Mouse (Mus musculus): ENCODE data around the gene Tnfrsf4. TPM values are rescaled to one million over a fixed set of nuclear protein-coding genes. Genes with fewer than 3 reads are reported as not detected.

Tnfrsf4 gene
- polyA plus RNA-seq, 1 experiment: 12.4 TPM

GRCm38 (mm10) chr4:156050391-156050980 is 36.8 kb downstream of the Tnfrsf4 start:
- H3K4me1 ChIP-seq (ENCODE audit: control insufficient read depth, insufficient read depth, low read length): no peaks in the 10 kb centered on the region
- WGBS: 64% methylated on average over 6 of the region's 6 CpGs
- H3K4me3 ChIP-seq (replicated peaks; ENCODE audit: control insufficient read depth, low read depth, low read length): no peak overlapping the region
- no peak overlapping the region for H3K27ac ChIP-seq (ENCODE audit: control insufficient read depth, insufficient read depth, low read depth, low read length, poor library complexity)
- no peak for TF ChIP-seq POLR2A (IDR thresholded peaks at IDR 0.05; ENCODE audit: borderline replicate concordance, control insufficient read depth, low read depth, low read length)
- no peak for TF ChIP-seq CTCF (IDR thresholded peaks at IDR 0.05; ENCODE audit: control insufficient read depth, insufficient read depth, low read length)

- 85% methylated on average over 4 of the region's 4 CpGs for WGBS
- TF ChIP-seq POLR2A (IDR thresholded peaks at IDR 0.05; ENCODE audit: borderline replicate concordance, control insufficient read depth, low read depth, low read length): no peak
- no peak for TF ChIP-seq CTCF (IDR thresholded peaks at IDR 0.05; ENCODE audit: control insufficient read depth, insufficient read depth, low read length)
- H3K27ac ChIP-seq (ENCODE audit: control insufficient read depth, insufficient read depth, low read depth, low read length, poor library complexity): no peak overlapping the region
- no peaks in the 10 kb centered on the region for H3K4me1 ChIP-seq (ENCODE audit: control insufficient read depth, insufficient read depth, low read length)
- H3K4me3 ChIP-seq (replicated peaks; ENCODE audit: control insufficient read depth, low read depth, low read length): no peak overlapping the region
Observed at GRCm38 (mm10) chr4:156053113-156053512, 39.5 kb downstream of the Tnfrsf4 start.

GRCm38 (mm10) chr4:156054130-156054529 is 40.5 kb downstream of the Tnfrsf4 start:
- no peak overlapping the region for H3K27ac ChIP-seq (ENCODE audit: control insufficient read depth, insufficient read depth, low read depth, low read length, poor library complexity)
- no peaks in the 10 kb centered on the region for H3K4me1 ChIP-seq (ENCODE audit: control insufficient read depth, insufficient read depth, low read length)
- H3K4me3 ChIP-seq (replicated peaks; ENCODE audit: control insufficient read depth, low read depth, low read length): no peak overlapping the region
- 79% methylated on average over 4 of the region's 4 CpGs for whole genome bisulfite sequencing
- TF ChIP-seq POLR2A (IDR thresholded peaks at IDR 0.05; ENCODE audit: borderline replicate concordance, control insufficient read depth, low read depth, low read length): no peak
- no peak for TF ChIP-seq CTCF (IDR thresholded peaks at IDR 0.05; ENCODE audit: control insufficient read depth, insufficient read depth, low read length)

- Histone ChIP-seq H3K27ac (ENCODE audit: control insufficient read depth, insufficient read depth, low read depth, low read length, poor library complexity) (no peak overlapping the region), H3K4me3 (replicated peaks; ENCODE audit: control insufficient read depth, low read depth, low read length) (no peak overlapping the region), H3K4me1 (ENCODE audit: control insufficient read depth, insufficient read depth, low read length) (no peaks in the 10 kb centered on the region)
- TF ChIP-seq CTCF (IDR thresholded peaks at IDR 0.05; ENCODE audit: control insufficient read depth, insufficient read depth, low read length) (no peak), POLR2A (IDR thresholded peaks at IDR 0.05; ENCODE audit: borderline replicate concordance, control insufficient read depth, low read depth, low read length) (no peak)
- WGBS: 89% methylated on average over 6 of the region's 6 CpGs
Observed at GRCm38 (mm10) chr4:156054606-156055005, 41.0 kb downstream of the Tnfrsf4 start.

- Histone ChIP-seq H3K4me1 (ENCODE audit: control insufficient read depth, insufficient read depth, low read length) (no peaks in the 10 kb centered on the region), H3K27ac (ENCODE audit: control insufficient read depth, insufficient read depth, low read depth, low read length, poor library complexity) (no peak overlapping the region), H3K4me3 (replicated peaks; ENCODE audit: control insufficient read depth, low read depth, low read length) (no peak overlapping the region)
- no peak for TF ChIP-seq POLR2A (IDR thresholded peaks at IDR 0.05; ENCODE audit: borderline replicate concordance, control insufficient read depth, low read depth, low read length)
- no peak for TF ChIP-seq CTCF (IDR thresholded peaks at IDR 0.05; ENCODE audit: control insufficient read depth, insufficient read depth, low read length)
- 85% methylated on average over 5 of the region's 5 CpGs for WGBS
Observed at GRCm38 (mm10) chr4:156055173-156055572, 41.5 kb downstream of the Tnfrsf4 start.

- Histone ChIP-seq H3K4me1 (ENCODE audit: control insufficient read depth, insufficient read depth, low read length) (no peaks in the 10 kb centered on the region), H3K27ac (ENCODE audit: control insufficient read depth, insufficient read depth, low read depth, low read length, poor library complexity) (no peak overlapping the region), H3K4me3 (replicated peaks; ENCODE audit: control insufficient read depth, low read depth, low read length) (no peak overlapping the region)
- TF ChIP-seq POLR2A (IDR thresholded peaks at IDR 0.05; ENCODE audit: borderline replicate concordance, control insufficient read depth, low read depth, low read length) (no peak), CTCF (IDR thresholded peaks at IDR 0.05; ENCODE audit: control insufficient read depth, insufficient read depth, low read length) (no peak)
- WGBS: 82% methylated on average over 10 of the region's 10 CpGs
Observed at GRCm38 (mm10) chr4:156057702-156058101, 44.1 kb downstream of the Tnfrsf4 start.

GRCm38 (mm10) chr4:156058826-156059225 is 45.2 kb downstream of the Tnfrsf4 start:
- Histone ChIP-seq H3K4me1 (ENCODE audit: control insufficient read depth, insufficient read depth, low read length) (no peaks in the 10 kb centered on the region), H3K4me3 (replicated peaks; ENCODE audit: control insufficient read depth, low read depth, low read length) (no peak overlapping the region), H3K27ac (ENCODE audit: control insufficient read depth, insufficient read depth, low read depth, low read length, poor library complexity) (no peak overlapping the region)
- 78% methylated on average over 9 of the region's 9 CpGs for WGBS
- TF ChIP-seq POLR2A (IDR thresholded peaks at IDR 0.05; ENCODE audit: borderline replicate concordance, control insufficient read depth, low read depth, low read length) (no peak), CTCF (IDR thresholded peaks at IDR 0.05; ENCODE audit: control insufficient read depth, insufficient read depth, low read length) (no peak)

- Histone ChIP-seq H3K27ac (ENCODE audit: control insufficient read depth, insufficient read depth, low read depth, low read length, poor library complexity) (no peak within 1 kb of the TSS), H3K4me3 (replicated peaks; ENCODE audit: control insufficient read depth, low read depth, low read length) (no peak within 1 kb of the TSS)
- 72% methylated on average over 5 of the region's 5 CpGs for WGBS
Observed at GRCm38 (mm10) chr4:156059261-156059660, 45.6 kb downstream of the Tnfrsf4 start, which contains the start of gene Ttll10. Gene Ttll10 (minus strand): TSS chr4:156059414.

GRCm38 (mm10) chr4:156059713-156060112 is 46.1 kb downstream of the Tnfrsf4 start:
- Histone ChIP-seq H3K4me3 (replicated peaks; ENCODE audit: control insufficient read depth, low read depth, low read length) (no peak overlapping the region), H3K4me1 (ENCODE audit: control insufficient read depth, insufficient read depth, low read length) (no peaks in the 10 kb centered on the region), H3K27ac (ENCODE audit: control insufficient read depth, insufficient read depth, low read depth, low read length, poor library complexity) (no peak overlapping the region)
- WGBS: 64% methylated on average over 10 of the region's 10 CpGs
- TF ChIP-seq CTCF (IDR thresholded peaks at IDR 0.05; ENCODE audit: control insufficient read depth, insufficient read depth, low read length) (no peak), POLR2A (IDR thresholded peaks at IDR 0.05; ENCODE audit: borderline replicate concordance, control insufficient read depth, low read depth, low read length) (no peak)

More at GRCm38 (mm10) chr4:156059261-156059660, 45.6 kb downstream of the Tnfrsf4 start, which contains the start of gene Ttll10:
- H3K4me1 ChIP-seq (ENCODE audit: control insufficient read depth, insufficient read depth, low read length): no peaks in the 10 kb centered on the region
- TF ChIP-seq POLR2A (IDR thresholded peaks at IDR 0.05; ENCODE audit: borderline replicate concordance, control insufficient read depth, low read depth, low read length) (no peak), CTCF (IDR thresholded peaks at IDR 0.05; ENCODE audit: control insufficient read depth, insufficient read depth, low read length) (no peak)
